Mouse (Mus musculus) midbrain, embryonic 12.5 days (tissue): ENCODE results near the gene Pde1a. TPM values are rescaled to one million over a fixed set of nuclear protein-coding genes. Genes with fewer than 3 reads are reported as not detected.
"Not testable (repeated sequence)": the region's sequence is repeated elsewhere in the genome, so short reads cannot be mapped to it uniquely, and the experiment has no call there.

Source experiments
- ATAC-seq: fragments of 200-750 bp; cut with Nextera tagmentation; 2 replicates; pipeline ENCODE4 v1.8.0; 2017; ENCODE audit warnings: low read depth, moderate TSS enrichment, moderate library complexity; ENCODE audit not compliant: low FRiP score
- H3K27ac ChIP-seq: fragments of 300-500 bp; sonication (generic); replicated peaks from 2 replicates; pipeline ENCODE4 v1.5.1; 2016; ENCODE audit warnings: mild to moderate bottlenecking
- H3K27me3 ChIP-seq: fragments of 300-500 bp; sonication (generic); 2 replicates; pipeline ENCODE4 v1.6.1; 2016; ENCODE audit warnings: mild to moderate bottlenecking
- H3K36me3 ChIP-seq: fragments of 300-500 bp; sonication (generic); 2 replicates; pipeline ENCODE4 v1.6.1; 2016
- H3K4me1 ChIP-seq: fragments of 300-500 bp; sonication (generic); 2 replicates; pipeline ENCODE4 v1.6.1; 2016
- H3K4me2 ChIP-seq: fragments of 300-500 bp; sonication (generic); replicated peaks from 2 replicates; pipeline ENCODE4 v1.6.1; 2016; ENCODE audit warnings: mild to moderate bottlenecking, moderate library complexity
- H3K4me3 ChIP-seq: fragments of 300-500 bp; sonication (generic); 2 replicates; pipeline ENCODE4 v1.5.1; 2016; ENCODE audit warnings: mild to moderate bottlenecking
- H3K9ac ChIP-seq: fragments of 300-500 bp; sonication (generic); replicated peaks from 2 replicates; pipeline ENCODE4 v1.6.1; 2016; ENCODE audit warnings: mild to moderate bottlenecking, moderate library complexity
- H3K9me3 ChIP-seq: fragments of 300-500 bp; sonication (generic); 2 replicates; pipeline ENCODE4 v1.6.1; 2016; ENCODE audit warnings: mild to moderate bottlenecking
- WGBS: fragments of 180-500 bp; shearing (Covaris S2); methylation state at CpG from one replicate; pipeline ENCODE4 v1.1.7; 2016; 5-methylcytosine and 5-hydroxymethylcytosine counted together
- polyA plus RNA-seq: library from polyadenylated mRNA; unstranded; fragments of >200 nt; fragmentation: Nextera tagmentation; extraction: Ambion mirVana; gene quantifications from 2 replicates; pipeline ENCODE4 v1.2.1, GENCODE M21; 2016

The Pde1a gene
- polyA plus RNA-seq, 1 experiment from 2014 or later: 1.5 TPM

DNA sequence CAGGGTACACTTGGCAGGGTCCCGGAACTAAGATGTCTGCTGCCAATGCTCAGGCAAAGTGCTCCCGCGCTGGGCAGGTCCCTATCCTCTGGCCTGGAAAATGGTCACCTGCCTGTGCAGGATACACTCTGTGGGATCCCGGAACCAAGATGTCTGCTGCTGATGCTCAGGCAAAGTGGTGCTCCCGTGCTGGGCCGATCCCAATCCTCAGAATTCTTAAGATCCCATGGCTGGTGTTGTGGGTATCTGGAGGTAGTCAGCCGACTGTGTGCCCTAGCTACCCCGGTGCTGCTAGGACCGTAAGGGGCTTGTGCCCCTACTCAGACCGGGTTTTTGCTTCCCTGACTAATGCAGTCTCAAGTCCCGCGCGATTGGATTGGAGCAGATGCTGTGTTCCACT is 281.9 kb downstream of the Pde1a start:
- H3K27me3 ChIP-seq, H3K36me3 ChIP-seq, ATAC-seq, H3K9ac ChIP-seq, H3K4me3 ChIP-seq, H3K4me2 ChIP-seq, H3K4me1 ChIP-seq, H3K27ac ChIP-seq, H3K9me3 ChIP-seq: not testable (repeated sequence)
- 86% methylated on average over 13 of the region's 13 CpGs for WGBS

DNA sequence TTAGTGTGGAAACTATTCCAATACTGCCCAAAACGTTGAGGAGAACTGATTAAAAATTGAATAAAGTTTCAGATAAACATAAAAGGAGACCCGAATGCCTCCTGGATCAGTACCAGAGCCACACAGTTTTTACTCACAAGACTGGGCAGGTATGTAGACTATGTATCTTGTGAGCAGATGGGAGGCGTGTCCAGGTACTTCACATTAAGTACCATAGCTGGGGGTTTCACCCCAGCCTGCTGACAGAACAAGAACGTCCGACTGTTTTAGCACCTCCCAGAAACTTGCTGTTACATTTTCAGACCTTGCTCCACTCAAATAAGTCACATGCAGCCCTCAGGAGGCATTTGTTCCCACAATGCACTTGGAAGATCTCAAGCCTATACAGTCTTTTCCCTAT is 289.7 kb downstream of the Pde1a start:
- no peaks in the 10 kb centered on the region for H3K4me1 ChIP-seq
- no peak overlapping the region for H3K27ac ChIP-seq
- no peaks in the 10 kb centered on the region for H3K27me3 ChIP-seq
- no peaks in the 10 kb centered on the region for H3K9me3 ChIP-seq
- H3K4me2 ChIP-seq: no peak overlapping the region
- 82% methylated on average over 5 of the region's 5 CpGs for WGBS
- ATAC-seq: no peak
- no peak overlapping the region for H3K9ac ChIP-seq
- no peaks in the 10 kb centered on the region for H3K36me3 ChIP-seq
- H3K4me3 ChIP-seq: no peak overlapping the region

DNA sequence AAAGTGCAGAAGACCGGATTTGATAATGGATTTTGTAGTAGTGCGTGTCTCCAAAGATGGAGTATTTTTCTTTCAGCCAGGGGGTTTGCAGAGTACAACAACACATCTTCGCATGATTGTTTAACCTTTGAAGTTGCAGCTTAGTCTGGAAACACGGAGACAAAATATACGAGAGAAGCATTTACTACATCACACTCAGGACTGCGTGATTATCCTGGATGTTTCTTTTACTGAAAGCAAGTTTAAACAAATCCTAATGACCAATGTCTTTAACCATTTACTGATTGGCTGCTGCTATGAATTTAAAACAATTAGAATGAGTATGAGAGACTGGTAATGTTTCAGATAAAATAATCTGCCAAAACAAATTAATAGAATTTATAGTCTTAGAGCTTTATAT is 290.2 kb downstream of the Pde1a start:
- Histone ChIP-seq H3K9me3 (no peaks in the 10 kb centered on the region), H3K9ac (no peak overlapping the region), H3K27me3 (no peaks in the 10 kb centered on the region), H3K36me3 (no peaks in the 10 kb centered on the region), H3K4me1 (no peaks in the 10 kb centered on the region), H3K4me3 (no peak overlapping the region), H3K4me2 (no peak overlapping the region), H3K27ac (no peak overlapping the region)
- 87% methylated on average over 6 of the region's 6 CpGs for WGBS
- ATAC-seq: no peak

DNA sequence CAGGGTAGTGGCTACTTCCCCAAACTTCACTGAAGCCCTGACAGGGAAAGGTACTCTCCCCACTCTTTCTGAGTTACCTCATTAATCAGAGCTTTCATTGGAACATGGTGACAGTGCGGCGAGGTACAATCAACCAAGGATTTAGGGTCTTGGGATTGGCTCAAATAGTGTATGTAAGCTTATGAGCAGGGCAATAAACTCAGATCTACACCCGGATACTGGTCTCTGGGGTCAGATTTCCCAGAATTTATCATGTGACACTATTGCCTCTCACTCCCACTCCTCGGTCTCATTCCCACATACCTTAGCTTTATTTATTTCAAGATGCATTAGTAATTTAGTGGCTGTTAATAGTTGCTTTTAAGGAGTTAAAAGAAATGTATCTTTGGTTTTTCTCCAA is 303.4 kb downstream of the Pde1a start:
- H3K4me1 ChIP-seq: no peaks in the 10 kb centered on the region
- H3K27me3 ChIP-seq: no peaks in the 10 kb centered on the region
- no peaks in the 10 kb centered on the region for H3K36me3 ChIP-seq
- H3K4me2 ChIP-seq: no peak overlapping the region
- no peak overlapping the region for H3K9ac ChIP-seq
- H3K4me3 ChIP-seq: no peak overlapping the region
- H3K27ac ChIP-seq: no peak overlapping the region
- no peak for ATAC-seq
- H3K9me3 ChIP-seq: no peaks in the 10 kb centered on the region
- 83% methylated on average over 4 of the region's 4 CpGs for WGBS

DNA sequence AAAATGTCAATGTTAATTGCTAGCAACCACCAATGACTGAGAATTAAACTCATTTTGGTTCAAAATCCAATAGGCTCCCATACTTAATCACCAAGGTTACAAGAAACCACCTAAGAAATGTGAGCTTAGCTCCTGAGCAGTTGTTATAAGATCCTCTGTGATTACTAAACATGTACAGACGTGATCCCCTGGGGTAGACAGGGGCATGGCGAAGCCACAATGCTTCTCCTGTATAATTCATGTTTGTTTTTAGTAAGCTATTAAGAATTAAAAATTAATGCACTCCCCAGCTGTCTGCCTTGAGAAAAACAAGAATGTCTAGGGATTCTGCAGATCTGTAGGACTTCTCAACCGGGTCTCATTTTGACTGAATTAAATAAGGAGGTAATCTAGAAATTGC is 309.7 kb downstream of the Pde1a start:
- Histone ChIP-seq H3K36me3 (no peaks in the 10 kb centered on the region), H3K4me2 (no peak overlapping the region), H3K4me3 (no peak overlapping the region), H3K9ac (no peak overlapping the region), H3K9me3 (no peaks in the 10 kb centered on the region), H3K4me1 (no peaks in the 10 kb centered on the region), H3K27ac (no peak overlapping the region), H3K27me3 (no peaks in the 10 kb centered on the region)
- no peak for ATAC-seq
- WGBS: 52% methylated on average over 3 of the region's 3 CpGs

DNA sequence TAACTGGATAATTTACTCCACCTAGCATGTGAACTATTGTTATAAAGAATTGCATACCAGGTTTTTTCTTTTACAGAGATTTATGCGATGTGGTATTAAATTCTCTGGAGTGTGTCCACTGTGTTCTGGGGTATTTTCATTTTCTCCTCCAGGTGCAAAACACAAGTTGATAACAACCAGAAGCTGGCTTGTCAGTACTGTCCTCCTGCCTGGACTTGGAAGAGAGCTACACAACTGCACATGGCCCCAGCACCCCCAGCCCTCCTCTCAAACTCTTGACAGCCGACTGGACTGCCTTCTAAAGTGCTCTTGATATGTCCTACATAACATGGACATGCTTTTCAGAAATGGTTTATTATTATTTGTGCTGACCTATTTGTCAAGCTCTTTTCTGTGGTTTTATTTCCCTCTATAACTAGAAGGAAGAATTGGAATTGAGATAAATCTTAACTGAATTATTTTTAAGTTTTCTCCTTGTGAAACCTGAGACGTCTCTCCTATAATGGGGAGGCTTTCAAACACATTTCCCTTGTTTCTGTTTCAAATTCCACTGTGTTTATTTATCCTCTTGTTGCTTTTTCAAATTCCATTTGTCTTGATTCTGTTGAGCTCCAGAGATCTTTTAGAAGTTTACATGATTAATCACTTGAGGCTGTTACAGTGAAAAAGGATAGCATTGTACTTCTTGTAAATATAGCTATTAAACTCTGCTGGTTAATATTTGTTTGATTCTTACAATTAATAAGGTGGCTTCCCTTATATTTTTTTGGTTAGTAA is 313.4 kb downstream of the Pde1a start:
- no peak overlapping the region for H3K9ac ChIP-seq
- ATAC-seq: no peak
- H3K4me1 ChIP-seq: no peaks in the 10 kb centered on the region
- no peak overlapping the region for H3K4me3 ChIP-seq
- no peaks in the 10 kb centered on the region for H3K36me3 ChIP-seq
- no peak overlapping the region for H3K4me2 ChIP-seq
- H3K27me3 ChIP-seq: no peaks in the 10 kb centered on the region
- no peaks in the 10 kb centered on the region for H3K9me3 ChIP-seq
- 73% methylated on average over 3 of the region's 3 CpGs for WGBS
- no peak overlapping the region for H3K27ac ChIP-seq

DNA sequence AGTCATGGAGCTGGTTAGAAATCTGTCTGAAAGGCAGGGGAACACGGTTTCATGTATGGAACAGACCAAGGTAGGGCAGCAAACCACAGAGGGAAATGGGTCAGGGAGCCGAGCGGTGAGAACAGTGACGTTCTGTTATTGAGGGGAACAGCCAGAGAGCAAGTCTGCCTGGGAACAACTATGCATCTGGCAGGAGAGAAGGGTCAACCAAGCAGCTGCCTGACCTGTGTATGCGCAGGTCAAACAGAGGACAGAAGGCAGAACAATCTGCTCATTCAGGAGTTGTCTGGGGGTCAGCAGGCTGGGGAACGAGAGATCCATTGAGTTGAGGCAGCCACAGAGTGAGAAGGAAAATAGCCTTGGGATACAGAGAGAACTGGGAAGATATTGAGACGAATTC is 330.6 kb downstream of the Pde1a start:
- no peak for ATAC-seq
- H3K9me3 ChIP-seq: no peaks in the 10 kb centered on the region
- H3K9ac ChIP-seq: no peak overlapping the region
- H3K4me3 ChIP-seq: no peak overlapping the region
- WGBS: 44% methylated on average over 7 of the region's 7 CpGs
- H3K36me3 ChIP-seq: no peaks in the 10 kb centered on the region
- H3K27ac ChIP-seq: no peak overlapping the region
- H3K4me1 ChIP-seq: peaks cover 3% of the 10 kb centered on the region; the same call in 1 of the 2 replicates
- H3K4me2 ChIP-seq: no peak overlapping the region
- no peaks in the 10 kb centered on the region for H3K27me3 ChIP-seq

DNA sequence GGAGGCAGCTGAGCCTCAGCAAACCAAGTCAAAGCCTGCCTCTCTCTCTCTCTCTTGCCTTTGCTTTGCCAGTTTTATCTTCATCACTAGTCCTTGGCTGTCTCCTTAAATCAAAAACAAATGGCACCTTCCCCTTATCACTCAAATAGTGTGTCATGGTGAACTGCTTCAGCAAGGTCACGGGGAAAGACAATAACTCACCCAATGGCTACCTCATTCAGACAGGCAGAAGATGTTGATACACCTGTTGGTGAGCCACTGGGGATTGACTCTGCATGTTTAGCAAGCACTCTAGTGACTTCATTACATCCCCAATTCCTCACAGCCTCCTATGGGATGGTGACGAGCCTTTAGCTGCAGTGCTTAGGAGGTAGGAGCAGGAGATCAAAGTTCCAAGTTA is 331.8 kb downstream of the Pde1a start:
- 65% methylated on average over 2 of the region's 2 CpGs for WGBS
- H3K27me3 ChIP-seq: no peaks in the 10 kb centered on the region

DNA sequence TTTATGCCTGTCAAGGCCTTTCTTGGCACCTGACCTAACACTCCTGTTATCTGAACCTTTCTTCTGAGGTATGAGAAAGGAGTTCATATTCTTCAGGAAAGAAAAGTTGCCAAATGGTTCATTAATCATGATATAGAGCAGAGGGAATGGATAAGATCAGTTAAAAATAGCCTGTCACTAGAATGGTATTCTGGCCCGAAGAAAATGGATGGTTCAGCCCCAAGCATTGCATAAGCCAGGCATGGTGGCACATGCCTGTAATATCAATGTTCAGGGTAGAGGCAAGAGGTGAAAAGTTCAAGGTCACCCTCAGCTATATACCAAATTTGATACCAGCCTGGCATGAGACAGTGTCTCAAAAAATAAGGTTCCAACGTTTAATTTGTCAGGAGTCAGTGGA is 336.1 kb downstream of the Pde1a start:
- Histone ChIP-seq H3K4me2 (no peak overlapping the region), H3K27ac (no peak overlapping the region), H3K4me1 (no peaks in the 10 kb centered on the region), H3K9me3 (no peaks in the 10 kb centered on the region), H3K27me3 (no peaks in the 10 kb centered on the region), H3K9ac (no peak overlapping the region), H3K4me3 (no peak overlapping the region), H3K36me3 (no peaks in the 10 kb centered on the region)
- WGBS: 81% methylated on average over 2 of the region's 2 CpGs
- ATAC-seq: no peak

More for the DNA sequence above, 331.8 kb downstream of the Pde1a start:
- Histone ChIP-seq H3K27ac (no peak overlapping the region), H3K4me3 (no peak overlapping the region), H3K4me1 (peaks cover 3% of the 10 kb centered on the region; the same call in 1 of the 2 replicates), H3K9me3 (no peaks in the 10 kb centered on the region), H3K4me2 (no peak overlapping the region), H3K9ac (no peak overlapping the region), H3K36me3 (no peaks in the 10 kb centered on the region)
- ATAC-seq: no peak

DNA sequence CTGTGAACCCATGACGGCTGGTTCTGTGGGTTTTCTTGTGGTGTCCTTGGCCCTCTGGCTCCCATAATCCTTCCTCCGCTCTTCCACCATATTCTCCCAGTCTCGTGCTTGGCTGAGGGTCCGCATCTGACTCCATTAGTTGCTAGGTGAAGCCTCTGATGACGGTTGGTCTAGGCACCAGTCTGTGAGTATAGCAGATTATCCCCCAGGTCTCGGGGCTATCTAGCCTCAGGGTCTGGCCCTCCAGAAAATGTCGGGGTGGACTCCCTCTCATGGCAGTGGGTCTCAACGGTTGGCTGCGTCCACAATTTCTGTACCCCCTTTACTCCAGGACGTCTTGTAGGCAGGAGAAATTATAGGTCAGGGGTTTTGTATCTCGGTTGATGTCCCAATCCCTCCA is 342.8 kb downstream of the Pde1a start:
- Histone ChIP-seq H3K4me3 (no peak overlapping the region), H3K36me3 (no peaks in the 10 kb centered on the region), H3K9ac (no peak overlapping the region), H3K4me2 (no peak overlapping the region), H3K4me1 (no peaks in the 10 kb centered on the region), H3K9me3 (no peaks in the 10 kb centered on the region), H3K27ac (no peak overlapping the region), H3K27me3 (no peaks in the 10 kb centered on the region)
- 91% methylated on average over 11 of the region's 11 CpGs for WGBS
- ATAC-seq: no peak

DNA sequence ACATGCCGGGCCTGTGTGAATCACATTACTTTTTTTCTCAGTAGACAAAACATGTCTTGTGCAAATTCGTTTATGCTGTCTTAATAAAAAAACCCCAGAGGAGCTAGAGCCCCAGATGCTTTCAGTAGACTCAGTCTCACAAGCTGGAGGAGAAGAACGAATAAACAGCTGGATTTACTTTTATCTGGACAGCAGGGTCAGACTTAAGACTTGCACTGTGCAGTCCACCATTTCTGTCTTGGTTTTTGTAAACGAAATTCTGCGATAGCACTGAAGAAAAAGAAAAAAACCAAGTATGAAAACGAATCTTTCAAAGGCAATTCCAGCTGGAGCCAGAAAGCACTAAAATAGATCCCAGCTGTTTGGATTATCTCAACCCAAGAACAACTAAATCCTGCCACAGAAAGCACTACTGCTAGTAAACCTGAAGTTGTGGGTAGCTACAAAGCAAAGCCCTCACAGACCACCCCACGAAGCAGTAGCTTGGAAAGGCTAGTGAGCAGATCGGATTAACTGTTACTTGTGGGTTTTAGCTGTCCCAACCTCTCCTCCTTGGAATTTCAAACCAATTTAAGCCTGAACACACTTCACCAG is 343.6 kb downstream of the Pde1a start:
- H3K36me3 ChIP-seq: no peaks in the 10 kb centered on the region
- H3K4me1 ChIP-seq: no peaks in the 10 kb centered on the region
- no peak overlapping the region for H3K4me3 ChIP-seq
- H3K9me3 ChIP-seq: no peaks in the 10 kb centered on the region
- H3K9ac ChIP-seq: no peak overlapping the region
- no peak overlapping the region for H3K27ac ChIP-seq
- no peaks in the 10 kb centered on the region for H3K27me3 ChIP-seq
- H3K4me2 ChIP-seq: no peak overlapping the region
- no peak for ATAC-seq
- 58% methylated on average over 8 of the region's 8 CpGs for WGBS
